Mouse (Mus musculus): Measurements from ENCODE around the gene Tmem104. TPM values are rescaled to one million over a fixed set of nuclear protein-coding genes. Genes with fewer than 3 reads are reported as not detected.
A peak's percentile ranks its signal among the peaks of the same experiment; 100 is the strongest.

The Tmem104 gene
- total RNA-seq, 2 experiments from 2014 or later = 1.8 to 10.1 TPM

DNA sequence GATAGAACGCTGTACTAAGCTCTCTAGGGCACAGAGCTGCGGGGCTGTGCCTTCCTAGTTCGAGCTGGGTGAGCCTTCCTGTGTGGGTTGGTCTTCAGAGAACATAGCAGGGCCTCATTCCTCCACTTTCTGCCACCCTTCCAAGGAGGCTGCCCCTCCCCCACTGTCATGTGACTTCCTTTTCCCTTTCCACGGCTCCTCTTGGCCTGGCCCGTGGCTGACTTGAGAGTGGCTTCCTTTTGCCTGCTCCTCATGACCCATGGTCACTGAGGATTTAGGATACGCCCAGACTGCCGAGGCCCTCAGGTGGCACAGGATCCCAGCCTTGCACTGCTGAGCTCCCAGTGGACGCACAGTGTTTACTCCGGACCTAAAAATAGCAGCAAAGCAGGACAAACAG is 4.9 kb downstream of the Tmem104 start:
- ATAC-seq (replicated peaks; ENCODE audit: low FRiP score, low TSS enrichment, poor library complexity, severe bottlenecking) = no peak

- no peak for ATAC-seq (replicated peaks; ENCODE audit: low FRiP score, low TSS enrichment, poor library complexity, severe bottlenecking)
Observed at GRCm38 (mm10) chr11:115194693-115195092, 7.4 kb downstream of the Tmem104 start.

- peak; percentile 88 for ATAC-seq (replicated peaks; ENCODE audit: low FRiP score, low TSS enrichment, poor library complexity, severe bottlenecking)
Observed at GRCm38 (mm10) chr11:115195933-115196332, 8.6 kb downstream of the Tmem104 start.

DNA sequence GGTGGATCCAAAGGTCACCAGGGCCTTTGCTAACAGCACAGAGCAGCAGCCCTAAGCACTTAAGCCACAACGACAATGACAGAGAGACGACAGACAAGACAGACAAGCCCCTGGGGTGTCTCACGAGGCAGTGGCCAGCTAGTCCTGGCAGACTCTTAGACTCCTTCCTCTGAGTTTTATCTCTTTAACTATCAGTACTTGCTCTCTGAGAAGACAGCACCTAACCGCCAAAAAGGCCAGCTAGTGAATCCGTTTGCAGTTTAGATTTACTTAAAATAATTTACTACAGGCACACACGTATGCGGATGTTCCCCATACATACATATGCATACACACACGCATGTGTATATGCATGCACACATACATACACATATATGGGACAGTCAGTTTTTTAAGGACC is 10.3 kb downstream of the Tmem104 start:
- no peak for ATAC-seq (replicated peaks; ENCODE audit: low FRiP score, low TSS enrichment, poor library complexity, severe bottlenecking)

DNA sequence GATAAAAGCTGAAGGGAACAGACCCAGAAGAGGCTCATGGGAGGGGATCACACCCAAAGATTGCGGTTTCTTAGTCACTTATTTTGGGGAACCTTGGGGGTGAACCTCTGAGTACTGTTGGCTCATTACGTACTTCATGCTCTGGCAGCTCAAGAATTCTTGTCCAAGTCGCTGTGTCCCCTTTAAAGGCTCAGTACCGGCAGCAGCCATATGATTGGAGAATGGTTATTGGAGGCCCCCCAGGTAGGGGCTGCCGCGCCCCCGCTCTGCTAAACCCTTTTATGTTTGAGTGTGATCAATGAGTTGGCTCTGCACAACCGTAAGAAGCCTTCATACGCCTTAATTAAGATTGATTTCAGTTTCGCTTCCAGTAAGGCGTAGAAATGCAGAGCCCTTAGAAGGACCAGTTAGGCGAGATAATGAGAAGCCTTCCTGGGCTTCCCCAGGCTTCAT is 11.7 kb downstream of the Tmem104 start:
- no peak for ATAC-seq (replicated peaks; ENCODE audit: low FRiP score, low TSS enrichment, poor library complexity, severe bottlenecking)

- ATAC-seq (replicated peaks; ENCODE audit: low FRiP score, low TSS enrichment, poor library complexity, severe bottlenecking) = no peak
Observed at GRCm38 (mm10) chr11:115200520-115200919, 13.2 kb downstream of the Tmem104 start.

- peak; percentile 86 for ATAC-seq (replicated peaks; ENCODE audit: low FRiP score, low TSS enrichment, poor library complexity, severe bottlenecking)
Observed at GRCm38 (mm10) chr11:115202316-115202715, 15.0 kb downstream of the Tmem104 start.

DNA sequence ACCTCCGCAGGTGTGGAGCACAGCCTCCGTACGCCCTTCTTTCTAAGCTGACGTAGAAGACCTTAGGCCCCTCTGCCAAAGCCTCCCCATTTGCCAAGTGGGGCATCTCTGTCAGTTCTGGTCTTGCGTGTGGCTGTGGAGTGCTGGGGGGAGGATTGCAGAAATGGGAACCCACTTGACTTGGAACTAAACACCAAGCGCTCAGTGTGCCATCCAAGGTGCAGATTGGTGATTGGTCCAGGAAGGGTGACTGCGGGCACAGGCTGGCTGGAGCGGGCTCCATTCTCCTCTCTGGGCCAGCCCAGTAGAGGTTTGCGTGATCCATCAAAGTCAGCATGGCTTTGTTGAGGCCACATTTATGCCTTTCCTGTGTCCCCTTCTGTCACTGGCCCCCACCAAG is 15.5 kb downstream of the Tmem104 start:
- no peak for ATAC-seq (replicated peaks; ENCODE audit: low FRiP score, low TSS enrichment, poor library complexity, severe bottlenecking)

DNA sequence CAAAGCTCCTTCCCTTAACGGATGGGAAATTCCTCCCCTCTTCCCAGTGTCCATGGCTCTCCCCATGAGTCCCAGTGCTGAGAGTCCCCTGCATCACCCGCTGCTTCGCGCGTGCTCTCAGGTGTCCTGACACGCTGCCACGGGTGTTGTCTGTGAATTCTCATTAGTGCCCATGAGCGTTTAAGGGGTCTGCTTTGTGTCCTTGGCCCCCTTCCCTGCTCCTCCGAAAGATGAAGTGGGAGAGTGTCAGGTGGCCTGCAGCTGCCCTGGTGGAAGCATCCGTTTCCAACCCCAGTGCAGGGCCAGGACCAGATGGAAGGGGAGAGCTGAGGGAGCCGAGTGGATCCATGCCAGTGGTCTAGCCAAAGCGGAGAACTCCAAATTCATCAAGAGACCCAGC is 20.8 kb downstream of the Tmem104 start:
- no peak for ATAC-seq (replicated peaks; ENCODE audit: low FRiP score, low TSS enrichment, poor library complexity, severe bottlenecking)

DNA sequence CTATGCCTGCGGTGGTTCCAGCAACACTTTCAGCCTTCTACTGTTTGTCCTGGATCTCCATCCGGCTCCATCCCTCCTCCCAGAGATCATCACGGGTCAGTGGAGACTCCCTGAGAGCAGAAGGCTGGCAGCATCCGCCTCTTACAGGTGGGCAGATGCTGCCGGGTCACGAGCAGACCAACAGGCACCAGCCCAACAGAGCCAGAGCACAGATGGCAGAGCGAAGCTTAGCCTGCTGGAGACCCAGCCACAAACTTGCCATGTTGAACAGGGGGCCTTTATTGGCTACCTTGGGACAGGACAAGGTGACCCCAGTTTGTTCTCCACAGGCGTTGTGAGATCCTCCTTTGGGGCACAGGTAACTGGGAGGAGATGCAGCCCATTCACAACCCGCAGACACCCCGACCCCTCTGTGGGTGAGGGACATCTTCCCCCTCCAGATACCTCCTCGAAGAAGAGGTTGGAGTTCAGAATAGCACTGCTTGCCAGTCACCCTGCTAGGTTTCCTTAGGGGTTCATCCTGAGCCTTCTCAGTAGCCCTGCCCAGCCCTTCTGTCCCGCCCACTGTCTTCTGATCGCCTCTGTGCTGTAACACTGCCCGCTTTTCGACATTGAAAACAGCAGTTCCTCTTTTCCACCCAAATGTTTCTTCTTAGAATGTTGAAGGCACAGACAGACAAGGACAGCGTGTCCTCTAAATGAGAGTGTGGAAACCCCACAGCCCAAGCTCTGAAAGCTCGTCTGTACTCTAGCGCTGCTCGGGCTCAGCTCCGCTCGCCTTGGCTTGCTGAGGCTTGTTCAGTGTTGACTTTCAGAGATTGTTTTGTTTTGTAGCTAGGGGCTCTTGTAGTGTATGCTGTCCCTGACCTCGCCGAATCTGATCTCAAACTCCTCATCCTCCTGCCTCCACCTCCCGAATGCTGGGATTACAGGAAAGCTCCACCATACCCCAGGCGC is 21.8 kb downstream of the Tmem104 start:
- ATAC-seq (replicated peaks; ENCODE audit: low FRiP score, low TSS enrichment, poor library complexity, severe bottlenecking) = no peak

DNA sequence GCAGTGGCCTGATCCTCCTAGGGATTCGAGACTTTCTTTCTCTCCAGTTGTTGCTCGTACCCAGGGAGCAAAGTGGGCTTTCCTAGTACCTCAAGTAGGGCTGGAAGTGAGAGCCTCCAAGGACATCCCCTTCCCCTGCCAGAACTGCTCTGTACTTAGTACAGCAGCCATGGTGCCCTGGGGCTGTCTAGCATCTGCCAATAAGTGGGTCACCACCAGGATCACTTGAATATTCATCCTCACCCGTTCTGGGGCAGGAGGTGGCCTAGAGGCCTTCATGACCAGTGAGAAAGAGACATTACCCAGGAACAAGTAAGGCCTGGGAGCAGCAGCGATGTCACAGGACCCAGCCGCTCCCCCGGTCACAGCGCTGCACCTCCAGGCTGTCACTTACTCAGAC is 22.7 kb downstream of the Tmem104 start:
- no peak for ATAC-seq (replicated peaks; ENCODE audit: low FRiP score, low TSS enrichment, poor library complexity, severe bottlenecking)

GRCm38 (mm10) chr11:115212116-115212515 is 24.8 kb downstream of the Tmem104 start:
- no peak for ATAC-seq (replicated peaks; ENCODE audit: low FRiP score, low TSS enrichment, poor library complexity, severe bottlenecking)

- no peak for ATAC-seq (replicated peaks; ENCODE audit: low FRiP score, low TSS enrichment, poor library complexity, severe bottlenecking)
Observed at GRCm38 (mm10) chr11:115215123-115215522, 27.8 kb downstream of the Tmem104 start.

DNA sequence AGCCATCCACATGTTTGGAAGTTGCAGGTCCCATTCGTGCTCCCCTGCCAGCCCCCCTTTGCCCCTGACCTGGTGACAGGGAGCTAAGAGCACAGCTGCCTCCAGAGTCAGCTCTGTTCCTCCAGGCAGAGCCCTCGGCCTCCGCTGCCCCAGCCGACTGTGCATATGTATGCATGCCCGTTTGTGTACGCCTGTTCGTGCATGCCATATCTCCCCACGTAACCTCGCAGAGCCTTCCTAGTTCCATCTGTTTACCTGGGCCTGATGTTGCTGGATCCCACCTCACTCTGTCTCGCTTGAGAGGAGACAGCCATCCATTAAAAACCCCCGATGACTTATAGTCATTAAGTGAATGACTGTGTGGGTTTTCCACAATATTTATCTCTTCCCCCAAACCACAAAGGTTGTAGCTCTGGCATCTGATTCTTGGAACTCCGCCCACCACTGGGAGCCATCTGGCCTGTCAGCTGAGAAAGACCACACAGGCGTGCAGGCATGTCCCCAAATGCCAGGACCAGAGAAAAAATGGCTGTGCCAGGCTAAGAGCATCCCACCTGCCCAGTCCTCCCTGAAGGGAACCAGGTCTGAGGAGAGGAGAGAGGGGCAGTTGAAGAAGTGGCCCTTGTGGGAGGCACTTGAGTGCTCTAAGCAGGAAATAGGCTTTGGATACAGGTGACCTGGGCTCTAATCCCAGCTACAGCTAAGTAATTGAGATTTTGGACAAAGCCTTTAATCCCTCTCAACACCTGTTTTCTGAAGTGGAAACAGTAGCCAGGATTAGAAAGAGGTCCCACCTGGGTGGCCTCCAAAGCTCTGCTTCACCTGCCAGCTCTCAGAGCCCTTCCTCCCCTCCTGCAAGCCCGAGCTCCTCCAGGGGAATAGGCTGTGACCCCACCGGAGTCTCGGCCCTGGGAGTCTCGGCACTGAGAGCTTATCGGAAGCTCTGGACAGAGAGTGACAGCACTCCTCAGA is 30.4 kb downstream of the Tmem104 start:
- no peak for ATAC-seq (replicated peaks; ENCODE audit: low FRiP score, low TSS enrichment, poor library complexity, severe bottlenecking)

GRCm38 (mm10) chr11:115219263-115219662 is 32.0 kb downstream of the Tmem104 start:
- ATAC-seq (replicated peaks; ENCODE audit: low FRiP score, low TSS enrichment, poor library complexity, severe bottlenecking) = peak; percentile 24; the same call in 1 of the 2 replicates

DNA sequence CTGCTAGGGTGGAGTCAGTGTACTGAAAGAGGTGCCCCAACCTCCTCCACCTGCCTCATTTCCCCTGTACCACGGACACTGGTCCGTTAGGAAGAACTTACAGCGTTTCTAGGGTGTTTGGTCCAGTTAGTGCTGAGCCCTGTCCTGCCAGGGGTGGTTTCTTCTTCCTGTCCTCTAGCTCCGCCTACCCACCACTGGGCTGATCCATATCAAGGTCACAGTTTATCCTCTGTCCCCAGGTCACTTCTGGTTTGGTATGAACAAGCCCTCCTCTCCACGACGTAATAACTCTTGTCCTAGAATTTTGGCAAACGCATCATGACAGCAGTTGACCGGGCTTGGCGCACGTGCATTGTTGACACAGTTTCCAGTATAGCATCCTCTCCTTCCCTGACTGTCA is 32.4 kb downstream of the Tmem104 start:
- peak; percentile 13; the same call in 1 of the 2 replicates for ATAC-seq (replicated peaks; ENCODE audit: low FRiP score, low TSS enrichment, poor library complexity, severe bottlenecking)

GRCm38 (mm10) chr11:115222077-115222476 is 34.8 kb downstream of the Tmem104 start:
- no peak for ATAC-seq (replicated peaks; ENCODE audit: low FRiP score, low TSS enrichment, poor library complexity, severe bottlenecking)

GRCm38 (mm10) chr11:115222570-115222969 is 35.3 kb downstream of the Tmem104 start:
- no peak for ATAC-seq (replicated peaks; ENCODE audit: low FRiP score, low TSS enrichment, poor library complexity, severe bottlenecking)

DNA sequence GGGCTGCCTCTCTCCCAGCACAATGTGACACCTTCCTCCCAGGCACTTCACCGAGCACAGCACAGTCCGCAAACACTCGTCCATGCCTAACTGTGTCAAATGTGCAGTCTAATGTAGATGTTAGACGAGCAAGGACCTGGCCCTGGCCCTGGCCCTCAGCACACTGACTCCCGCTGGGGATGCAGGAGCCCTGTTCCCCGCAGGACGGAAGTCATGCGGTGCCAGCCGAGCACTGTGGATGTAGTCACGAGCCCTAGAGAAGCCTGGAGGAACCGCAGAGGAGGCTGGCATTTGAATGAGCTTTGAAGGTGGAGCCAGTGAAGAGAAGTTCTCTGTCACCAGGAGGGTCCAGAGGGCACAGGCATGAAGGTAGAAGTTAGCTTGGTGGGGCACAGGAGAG is 36.2 kb downstream of the Tmem104 start:
- no peak for ATAC-seq (replicated peaks; ENCODE audit: low FRiP score, low TSS enrichment, poor library complexity, severe bottlenecking)

DNA sequence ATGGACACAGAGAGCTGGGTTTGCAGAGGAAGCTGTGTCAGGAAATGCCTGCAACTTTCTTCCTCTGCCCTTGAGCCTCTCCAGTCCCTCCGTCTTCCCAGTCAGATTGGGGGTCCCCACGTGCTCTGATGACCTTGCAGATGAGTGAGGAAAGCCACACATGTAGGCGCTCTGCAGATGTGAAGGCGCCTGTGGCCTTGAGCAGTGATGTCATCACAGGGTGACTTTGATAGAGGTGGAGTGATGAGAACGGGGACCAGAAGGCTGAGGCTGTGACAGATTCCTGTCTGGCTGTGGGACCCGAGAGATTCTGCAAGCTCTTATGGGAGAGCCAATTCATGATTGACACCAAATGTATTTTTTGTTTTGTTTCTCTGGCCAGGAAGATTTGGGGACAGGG is 36.6 kb downstream of the Tmem104 start:
- ATAC-seq (replicated peaks; ENCODE audit: low FRiP score, low TSS enrichment, poor library complexity, severe bottlenecking) = no peak

All from megakaryocyte-erythroid progenitor cell, adult 5-6 weeks (primary cell).